In the genomic region with DNA sequence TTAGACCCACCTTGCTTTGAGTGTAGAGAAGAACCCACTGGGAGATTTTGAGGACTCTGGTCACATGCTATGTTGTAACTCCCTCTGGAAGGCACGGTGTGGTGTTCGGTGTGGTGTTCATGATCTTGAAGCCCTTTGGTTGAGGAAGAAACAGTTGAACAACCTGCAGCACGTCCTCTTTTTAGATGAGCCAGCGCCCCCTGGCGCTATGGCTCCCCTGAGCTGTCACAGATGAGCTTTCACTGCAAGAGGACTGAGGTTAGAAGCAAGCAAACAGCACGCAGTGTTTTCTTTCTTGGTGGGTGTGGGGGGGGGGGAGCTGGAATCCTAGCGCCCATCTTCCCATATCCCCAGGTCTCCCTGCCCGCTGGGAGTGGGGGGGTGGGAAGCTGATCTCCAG, we compare ENCODE assay signal across 8 mouse cellular contexts.
DNase-seq lines count a peak whose midpoint lies in the region; ATAC-seq and TF ChIP-seq lines count a peak whose summit lies in the region.

No protein-coding gene starts in this region.

- H3K9me3 ChIP-seq in forebrain, postnatal 0 days (ENCODE audit: low read length): no peaks in the 10 kb centered on the region
- H3K9me3 ChIP-seq in kidney, embryonic 15.5 days (replicated peaks): no peaks in the 10 kb centered on the region
- no peaks in the 10 kb centered on the region for H3K9me3 ChIP-seq in liver, embryonic 11.5 days (ENCODE audit: control insufficient read depth, low read length)

- H3K4me1 ChIP-seq in forebrain, postnatal 0 days (ENCODE audit: insufficient read depth): no peaks in the 10 kb centered on the region
- peaks cover 14% of the 10 kb centered on the region for H3K4me1 ChIP-seq in kidney, embryonic 15.5 days
- no peaks in the 10 kb centered on the region for H3K4me1 ChIP-seq in liver, embryonic 11.5 days (replicated peaks; ENCODE audit: control insufficient read depth, insufficient read depth, low read length)

- 35% methylated on average over 8 of the region's 8 CpGs for whole genome bisulfite sequencing in forebrain, postnatal 0 days
- 16% methylated on average over 8 of the region's 8 CpGs for WGBS in kidney, embryonic 15.5 days
- WGBS in liver, embryonic 11.5 days: 39% methylated on average over 8 of the region's 8 CpGs

- peak; percentile 72 to 77 for DNase-seq in heart, postnatal 10 days
- DNase-seq in heart, adult 8-10 months (ENCODE audit: low spot score): no peak
- peak; percentile 73 for DNase-seq in brain, adult 2 months (ENCODE audit: low read depth, low spot score)
- DNase-seq in forebrain, postnatal 0 days: peak; percentile 78
- peak; percentile 42 for DNase-seq in liver, embryonic 11.5 days (ENCODE audit: low spot score)
- DNase-seq in ovary, adult 18-20 months (ENCODE audit: low spot score): peak; percentile 44

- intact Hi-C loops in heart, postnatal 10 days (cut with DNase I): loop anchor here (1.0 to 10.0 kb wide), 3 partner anchors 131 to 401 kb away; no protein-coding TSS in a partner anchor

- H3K9ac ChIP-seq in forebrain, postnatal 0 days: no peak overlapping the region
- no peak overlapping the region for H3K9ac ChIP-seq in kidney, embryonic 15.5 days
- no peak overlapping the region for H3K9ac ChIP-seq in liver, embryonic 11.5 days (ENCODE audit: low read depth, low read length)

- H3K36me3 ChIP-seq in forebrain, postnatal 0 days (ENCODE audit: insufficient read depth): no peaks in the 10 kb centered on the region
- no peaks in the 10 kb centered on the region for H3K36me3 ChIP-seq in kidney, embryonic 15.5 days
- H3K36me3 ChIP-seq in liver, embryonic 11.5 days (ENCODE audit: control insufficient read depth, insufficient read depth, low read length): no peaks in the 10 kb centered on the region

- peak; percentile 78 for TF ChIP-seq CTCF in forebrain, postnatal 0 days (IDR thresholded peaks at IDR 0.05; ENCODE audit: low read depth)

- no peak overlapping the region for H3K27ac ChIP-seq in forebrain, postnatal 0 days (ENCODE audit: low read depth, low read length)
- H3K27ac ChIP-seq in kidney, embryonic 15.5 days: no peak overlapping the region
- no peak overlapping the region for H3K27ac ChIP-seq in liver, embryonic 11.5 days (ENCODE audit: low read depth, low read length)

- no peak overlapping the region for H3K4me3 ChIP-seq in forebrain, postnatal 0 days (ENCODE audit: low read depth, low read length)
- H3K4me3 ChIP-seq in kidney, embryonic 15.5 days (replicated peaks): no peak overlapping the region
- no peak overlapping the region for H3K4me3 ChIP-seq in liver, embryonic 11.5 days (ENCODE audit: low read depth, low read length)

- ATAC-seq in forebrain, postnatal 0 days: peak; percentile 65
- 0 out of 2 replicates have a peak, but pooled peaks have one; percentile 9 for ATAC-seq in kidney, embryonic 15.5 days (replicated peaks; ENCODE audit: low FRiP score)
- ATAC-seq in liver, embryonic 11.5 days (replicated peaks; ENCODE audit: low FRiP score): no peak
- no peak for ATAC-seq in monocyte, adult 5-6 weeks (replicated peaks; ENCODE audit: insufficient number of reproducible peaks, low FRiP score, low TSS enrichment, poor library complexity, severe bottlenecking)

- no peak overlapping the region for H3K4me2 ChIP-seq in forebrain, postnatal 0 days (ENCODE audit: low read depth)
- H3K4me2 ChIP-seq in kidney, embryonic 15.5 days: no peak overlapping the region
- no peak overlapping the region for H3K4me2 ChIP-seq in liver, embryonic 11.5 days

- H3K27me3 ChIP-seq in forebrain, postnatal 0 days (ENCODE audit: insufficient read depth, low read length): no peaks in the 10 kb centered on the region
- peaks cover 50% of the 10 kb centered on the region for H3K27me3 ChIP-seq in kidney, embryonic 15.5 days
- no peaks in the 10 kb centered on the region for H3K27me3 ChIP-seq in liver, embryonic 11.5 days (replicated peaks; ENCODE audit: control insufficient read depth, insufficient read depth, low read length)

Comparison
In these comparisons a context has a peak if more than half of its experiments do, and no peak if none do; other contexts are left out.
1. ATAC-seq: peak in forebrain, postnatal 0 days (single experiment) and kidney, embryonic 15.5 days (single experiment); none in liver, embryonic 11.5 days (single experiment) and monocyte, adult 5-6 weeks (single experiment).